Mouse (Mus musculus) thymus, adult 2 months (tissue): Measurements from ENCODE around the gene Fam198a. TPM values are rescaled to one million over a fixed set of nuclear protein-coding genes. Genes with fewer than 3 reads are reported as not detected.

ENCODE experiments used
- DNase-seq: peaks from one replicate; pipeline ENCODE4 v3.0.0; 2021
- H3K27ac ChIP-seq: fragments of 200-500 bp; 2 replicates; pipeline ENCODE4 v1.5.1; 2012; ENCODE audit warnings: low read length, control low read depth; ENCODE audit not compliant: control insufficient read depth, insufficient read depth
- H3K27me3 ChIP-seq: fragments of 200-500 bp; 2 replicates; pipeline ENCODE4 v1.6.1; 2012; ENCODE audit warnings: mild to moderate bottlenecking, low read length, moderate library complexity, mixed read lengths; ENCODE audit not compliant: control insufficient read depth, insufficient read depth
- H3K36me3 ChIP-seq: fragments of 200-500 bp; 2 replicates; pipeline ENCODE4 v1.6.1; 2012; ENCODE audit warnings: mild to moderate bottlenecking, low read length, moderate library complexity; ENCODE audit not compliant: control insufficient read depth, insufficient read depth
- H3K4me1 ChIP-seq: fragments of 200-500 bp; replicated peaks from 2 replicates; pipeline ENCODE4 v1.6.1; 2012; ENCODE audit warnings: low read length; ENCODE audit not compliant: control insufficient read depth, insufficient read depth
- H3K4me3 ChIP-seq: fragments of 200-500 bp; 2 replicates; pipeline ENCODE4 v1.5.1; 2012; ENCODE audit warnings: mild to moderate bottlenecking, low read length, control low read depth, moderate library complexity; ENCODE audit not compliant: control insufficient read depth, insufficient read depth
- CTCF ChIP-seq: fragments of 200-500 bp; IDR thresholded peaks from 2 replicates; pipeline ENCODE4 v1.5.1; 2012; ENCODE audit warnings: mild to moderate bottlenecking, control low read depth, low read length, moderate library complexity, borderline replicate concordance; ENCODE audit not compliant: control insufficient read depth, poor library complexity, insufficient read depth; ENCODE audit errors: extremely low read depth
- POLR2A ChIP-seq: fragments of 200-500 bp; IDR thresholded peaks from 2 replicates; pipeline ENCODE4 v1.6.1; 2012; ENCODE audit warnings: mild to moderate bottlenecking, low read length, control low read depth, moderate library complexity; ENCODE audit not compliant: control insufficient read depth, poor library complexity, insufficient read depth; ENCODE audit errors: extremely low read depth
- WGBS: fragments of 180-500 bp; shearing (Covaris S2); methylation state at CpG from one replicate; pipeline ENCODE4 v1.1.7; 2018; 5-methylcytosine and 5-hydroxymethylcytosine counted together
- polyA plus RNA-seq: library from polyadenylated mRNA; depleted of rRNA; stranded (reverse); fragments of >200 nt; gene quantifications from 2 replicates; pipeline ENCODE4 v1.2.3, GENCODE M21; 2012

Fam198a gene
- polyA plus RNA-seq, 1 experiment: 0.69 TPM

DNA sequence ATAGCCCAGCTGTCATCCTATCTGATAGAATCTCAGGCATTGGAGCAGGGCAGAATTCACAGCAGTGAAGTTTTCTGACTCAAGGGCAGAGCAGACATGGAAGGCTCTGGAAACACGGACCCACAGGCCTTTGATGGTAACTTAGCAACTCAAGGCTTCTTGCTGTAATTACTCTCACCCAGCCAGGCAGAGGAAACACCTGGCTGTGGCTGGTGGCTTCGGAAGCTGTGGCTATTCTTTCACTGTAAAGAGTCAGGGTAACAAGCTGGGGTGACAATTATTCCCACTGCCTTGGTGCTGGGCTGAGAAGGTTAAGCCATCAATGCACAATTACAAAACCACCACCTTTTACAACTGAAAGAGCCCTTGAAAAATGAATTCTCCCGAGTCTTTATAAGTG lies 42.3 kb downstream of the Fam198a start:
- DNase-seq: peak; percentile 69

GRCm38 (mm10) chr9:121995077-121995476 lies 44.3 kb downstream of the Fam198a start:
- 16% methylated on average over 10 of the region's 10 CpGs for WGBS
- no peak for TF ChIP-seq POLR2A
- no peak for TF ChIP-seq CTCF
- peaks cover 48% of the 10 kb centered on the region for H3K4me1 ChIP-seq
- peak overlapping the region; percentile 46 for H3K4me3 ChIP-seq
- no peak overlapping the region for H3K27ac ChIP-seq
- no peaks in the 10 kb centered on the region for H3K36me3 ChIP-seq
- DNase-seq: no peak
- H3K27me3 ChIP-seq: no peaks in the 10 kb centered on the region

More for the DNA sequence above, 42.3 kb downstream of the Fam198a start:
- no peaks in the 10 kb centered on the region for H3K27me3 ChIP-seq
- WGBS: 10% methylated on average over 3 of the region's 3 CpGs
- H3K36me3 ChIP-seq: no peaks in the 10 kb centered on the region
- H3K4me1 ChIP-seq: peaks cover 53% of the 10 kb centered on the region
- TF ChIP-seq POLR2A (no peak), CTCF (no peak)
- peak overlapping the region; percentile 90 for H3K27ac ChIP-seq
- no peak overlapping the region for H3K4me3 ChIP-seq

DNA sequence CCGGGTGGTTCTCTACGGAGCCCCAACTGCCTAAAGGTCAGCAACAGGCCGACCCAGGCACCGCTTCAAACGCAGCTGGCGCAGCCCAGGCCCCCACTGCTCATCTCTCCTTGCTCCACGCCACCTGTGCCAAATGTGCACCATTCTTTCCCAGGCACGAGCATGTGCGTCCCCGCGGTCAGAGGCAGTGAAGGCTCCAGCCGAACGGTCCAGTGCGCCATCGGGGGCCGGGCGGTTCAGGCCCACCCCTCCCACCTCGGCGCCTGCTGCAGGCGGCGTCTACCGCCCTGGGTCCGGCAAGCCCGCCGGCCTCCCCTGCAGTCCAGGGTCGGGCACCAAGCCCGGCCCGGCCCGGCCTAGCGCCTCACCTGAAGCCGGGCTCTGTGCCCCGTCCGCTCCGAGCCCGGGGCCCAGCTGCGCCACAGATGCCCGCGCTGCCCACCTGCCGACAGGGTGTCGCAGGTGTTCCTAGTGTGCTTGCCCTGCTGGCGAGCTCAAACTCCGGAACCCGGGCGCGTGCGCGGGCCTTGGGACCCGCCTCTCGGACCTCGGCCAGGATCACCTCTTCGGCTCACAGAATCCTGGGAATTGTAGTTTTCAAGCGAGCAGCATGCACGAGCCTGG lies 44.8 kb downstream of the Fam198a start:
- TF ChIP-seq POLR2A (no peak), CTCF (no peak)
- H3K27me3 ChIP-seq: no peaks in the 10 kb centered on the region
- H3K4me3 ChIP-seq: peak overlapping the region; percentile 46
- H3K36me3 ChIP-seq: no peaks in the 10 kb centered on the region
- DNase-seq: peak; percentile 48
- peaks cover 43% of the 10 kb centered on the region for H3K4me1 ChIP-seq
- WGBS: under 1% methylated on average over 53 of the region's 53 CpGs
- no peak overlapping the region for H3K27ac ChIP-seq

DNA sequence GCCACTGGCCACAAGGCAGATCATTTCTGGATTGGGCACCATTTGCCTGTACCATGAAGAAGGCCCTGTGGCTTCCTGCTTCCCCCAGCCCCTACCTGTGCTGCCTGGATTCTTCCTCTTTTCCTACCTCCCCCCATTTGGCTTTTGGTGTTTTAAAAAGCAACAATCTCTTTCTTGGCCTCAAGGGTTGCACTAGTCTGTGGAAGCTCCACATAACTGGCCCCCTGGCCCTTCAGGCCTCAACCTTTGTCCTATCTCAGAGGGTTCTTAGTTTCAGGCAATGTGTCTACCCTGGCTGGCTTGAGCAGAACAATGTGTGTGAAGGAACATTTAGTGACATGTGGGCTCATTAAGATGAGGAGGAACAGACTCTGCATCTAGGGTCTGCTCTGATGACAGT lies 46.2 kb downstream of the Fam198a start, which contains the start of gene Pomgnt2:
TSS of gene Pomgnt2 (minus strand) at position 101 of the 400 bp plus-strand sequence.
- no peaks in the 10 kb centered on the region for H3K27me3 ChIP-seq
- DNase-seq: no peak
- no peaks in the 10 kb centered on the region for H3K36me3 ChIP-seq
- no peak within 1 kb of the TSS for H3K27ac ChIP-seq
- H3K4me1 ChIP-seq: peaks cover 37% of the 10 kb centered on the region
- H3K4me3 ChIP-seq: peak within 1 kb of the TSS; percentile 46; the same call in 1 of the 2 replicates
- TF ChIP-seq POLR2A (no peak), CTCF (no peak)

- no peak overlapping the region for H3K4me3 ChIP-seq
- no peak overlapping the region for H3K27ac ChIP-seq
- no peak for DNase-seq
- no peak for TF ChIP-seq POLR2A
- TF ChIP-seq CTCF: no peak
- no peaks in the 10 kb centered on the region for H3K36me3 ChIP-seq
- peaks cover 27% of the 10 kb centered on the region for H3K4me1 ChIP-seq
- H3K27me3 ChIP-seq: no peaks in the 10 kb centered on the region
- 96% methylated on average over 4 of the region's 4 CpGs for WGBS
Observed at GRCm38 (mm10) chr9:121997978-121998377, 47.2 kb downstream of the Fam198a start.

- no peak for DNase-seq
- H3K4me3 ChIP-seq: no peak overlapping the region
- H3K4me1 ChIP-seq: no peaks in the 10 kb centered on the region
- no peaks in the 10 kb centered on the region for H3K36me3 ChIP-seq
- TF ChIP-seq CTCF: no peak
- no peak for TF ChIP-seq POLR2A
- WGBS: 93% methylated on average over 2 of the region's 2 CpGs
- H3K27me3 ChIP-seq: no peaks in the 10 kb centered on the region; the same call in 1 of the 2 replicates
- no peak overlapping the region for H3K27ac ChIP-seq
Observed at GRCm38 (mm10) chr9:122006175-122006574, 55.4 kb downstream of the Fam198a start.
